Mouse (Mus musculus) adrenal gland (tissue): ENCODE data around the gene Rad9a.

ENCODE experiments used
- intact Hi-C: fragments of 180-260 bp; cut with DNase I; formaldehyde crosslinking; loops from one replicate; pipeline ENCODE4 v1.15.1; 2025

Gene Rad9a

GRCm38 (mm10) chr19:4218784-4219183 is 17.3 kb upstream of the Rad9a start:
- intact Hi-C loops: no loop called here

GRCm38 (mm10) chr19:4218293-4218692 is 16.8 kb upstream of the Rad9a start:
- intact Hi-C loops: no loop called here

- intact Hi-C loops: no loop called here
These were observed 16.4 kb upstream of the Rad9a start for GRCm38 (mm10) chr19:4217855-4218254.

GRCm38 (mm10) chr19:4217140-4217539 is 15.7 kb upstream of the Rad9a start:
- intact Hi-C loops: no loop called here

GRCm38 (mm10) chr19:4216041-4216685 is 14.7 kb upstream of the Rad9a start:
- intact Hi-C loops: no loop called here

GRCm38 (mm10) chr19:4215451-4215840 is 14.0 kb upstream of the Rad9a start:
- intact Hi-C loops: no loop called here

GRCm38 (mm10) chr19:4214771-4215450 is 13.4 kb upstream of the Rad9a start:
- intact Hi-C loops: no loop called here

- intact Hi-C loops: no loop called here
These were observed 12.8 kb upstream of the Rad9a start, which contains the start of the genes Clcf1 and AC109138.7 for GRCm38 (mm10) chr19:4214071-4214770. Gene Clcf1 (plus strand): TSS chr19:4214238. Gene AC109138.7 (plus strand): TSS chr19:4214357.

GRCm38 (mm10) chr19:4213524-4213974 is 12.1 kb upstream of the Rad9a start:
- intact Hi-C loops: no loop called here

- intact Hi-C loops: no loop called here
These were observed 10.6 kb upstream of the Rad9a start for GRCm38 (mm10) chr19:4211891-4212588.

GRCm38 (mm10) chr19:4208563-4208962 is 7.1 kb upstream of the Rad9a start:
- intact Hi-C loops: loop anchor here (5.0 kb wide), 1 partner anchor 34 kb away; no protein-coding TSS in a partner anchor

GRCm38 (mm10) chr19:4206971-4207370 is 5.5 kb upstream of the Rad9a start:
- intact Hi-C loops: loop anchor here (1.0 to 5.0 kb wide), 2 partner anchors 21 to 35 kb away; no protein-coding TSS in a partner anchor

- intact Hi-C loops: loop anchor here (2.0 to 5.0 kb wide), 2 partner anchors 37 to 106 kb away; partner anchors contain the start of gene Pitpnm1
These were observed 3.4 kb upstream of the Rad9a start for GRCm38 (mm10) chr19:4204889-4205288.

- intact Hi-C loops: loop anchor here (2.0 kb wide), 1 partner anchor 105 kb away; the partner anchor contains the start of gene Pitpnm1
These were observed 2.3 kb upstream of the Rad9a start for GRCm38 (mm10) chr19:4203604-4204326.

GRCm38 (mm10) chr19:4203148-4203547 is 1.7 kb upstream of the Rad9a start:
- intact Hi-C loops: no loop called here

- intact Hi-C loops: no loop called here
These were observed 687 bp upstream of the Rad9a start for GRCm38 (mm10) chr19:4202149-4202548.

- intact Hi-C loops: no loop called here
These were observed 4.3 kb downstream of the Rad9a start for GRCm38 (mm10) chr19:4197180-4197579.

- intact Hi-C loops: no loop called here
These were observed 4.9 kb downstream of the Rad9a start for GRCm38 (mm10) chr19:4196548-4196947.

- intact Hi-C loops: no loop called here
These were observed 5.4 kb downstream of the Rad9a start for GRCm38 (mm10) chr19:4196048-4196447.
